ENCODE assay signal across 21 mouse cellular contexts in the genomic region with DNA sequence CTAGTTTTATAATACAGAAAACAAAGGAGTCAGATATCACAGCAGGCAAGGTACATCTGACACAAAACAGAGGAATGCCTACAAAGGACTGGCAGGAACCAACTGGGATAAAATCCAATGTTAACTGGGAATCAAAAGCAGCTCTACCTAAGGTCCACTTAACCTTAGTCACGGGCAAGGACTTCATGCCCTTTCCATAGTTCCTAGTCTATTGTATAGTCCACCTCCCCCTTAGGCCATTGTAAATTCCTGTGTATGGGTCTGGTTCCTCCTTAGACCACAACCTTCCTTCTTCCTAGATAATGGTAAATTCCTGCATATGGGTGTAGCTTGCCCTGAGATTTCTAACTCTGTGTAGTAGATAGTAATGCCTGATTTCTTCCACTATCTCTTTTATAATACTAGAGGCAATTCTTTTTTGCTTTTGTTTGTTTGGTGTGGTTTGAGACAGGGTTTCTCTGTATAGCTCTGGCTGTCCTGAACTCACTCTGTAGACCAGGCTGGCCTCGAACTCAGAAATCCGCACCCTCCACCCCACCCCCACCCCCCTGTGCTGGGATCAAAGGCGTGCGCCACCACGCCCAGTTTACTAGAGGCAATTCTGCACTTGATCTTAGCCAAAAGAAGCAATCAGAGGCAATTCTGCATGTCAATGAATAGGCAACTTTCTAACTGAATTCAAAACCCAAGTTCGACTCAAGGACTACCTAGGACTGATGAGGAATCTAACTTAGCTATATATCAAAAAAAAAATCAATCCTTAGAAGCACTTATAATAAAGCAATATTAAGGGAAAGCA. TPM values are rescaled to one million over a fixed set of nuclear protein-coding genes. Genes with fewer than 3 reads are reported as not detected.
"Had no signal": no experiment of that assay in that cellular context is flagged by ENCODE, and none has a peak within 500 bp of the region (broad histone marks: within the 10 kb centered on the region; RNA-seq: fewer than 3 reads in every experiment).

No protein-coding gene starts in this region.

RNA-seq across cellular contexts. Expression of a gene that starts 22.4 kb away (rescaled TPM):
- total RNA-seq: left cerebral cortex, postnatal 14 days; left cerebral cortex, postnatal 25 days; left cerebral cortex, postnatal 36 days; megakaryocyte progenitor cell, adult 5-6 weeks; midbrain, postnatal 0 days had no signal
- polyA plus RNA-seq: limb, embryonic 10.5 days; limb, embryonic 11.5 days; limb, embryonic 12.5 days; limb, embryonic 13.5 days; liver, embryonic 11.5 days; liver, embryonic 12.5 days; lung, embryonic 14.5 days; lung, embryonic 15.5 days; midbrain, embryonic 11.5 days; midbrain, embryonic 12.5 days; midbrain, embryonic 13.5 days; midbrain, embryonic 14.5 days; midbrain, embryonic 15.5 days; midbrain, embryonic 16.5 days; neural tube, embryonic 11.5 days; neural tube, embryonic 12.5 days had no signal

RNA-seq across cellular contexts. Expression of a gene that starts 22.9 kb away (rescaled TPM):
- total RNA-seq: midbrain, postnatal 0 days had no signal
